Mouse (Mus musculus): Measurements from ENCODE around the gene Duox1. TPM values are rescaled to one million over a fixed set of nuclear protein-coding genes. Genes with fewer than 3 reads are reported as not detected.

Duox1 gene
- polyA plus RNA-seq, 1 experiment from 2014 or later, result not detected

DNA sequence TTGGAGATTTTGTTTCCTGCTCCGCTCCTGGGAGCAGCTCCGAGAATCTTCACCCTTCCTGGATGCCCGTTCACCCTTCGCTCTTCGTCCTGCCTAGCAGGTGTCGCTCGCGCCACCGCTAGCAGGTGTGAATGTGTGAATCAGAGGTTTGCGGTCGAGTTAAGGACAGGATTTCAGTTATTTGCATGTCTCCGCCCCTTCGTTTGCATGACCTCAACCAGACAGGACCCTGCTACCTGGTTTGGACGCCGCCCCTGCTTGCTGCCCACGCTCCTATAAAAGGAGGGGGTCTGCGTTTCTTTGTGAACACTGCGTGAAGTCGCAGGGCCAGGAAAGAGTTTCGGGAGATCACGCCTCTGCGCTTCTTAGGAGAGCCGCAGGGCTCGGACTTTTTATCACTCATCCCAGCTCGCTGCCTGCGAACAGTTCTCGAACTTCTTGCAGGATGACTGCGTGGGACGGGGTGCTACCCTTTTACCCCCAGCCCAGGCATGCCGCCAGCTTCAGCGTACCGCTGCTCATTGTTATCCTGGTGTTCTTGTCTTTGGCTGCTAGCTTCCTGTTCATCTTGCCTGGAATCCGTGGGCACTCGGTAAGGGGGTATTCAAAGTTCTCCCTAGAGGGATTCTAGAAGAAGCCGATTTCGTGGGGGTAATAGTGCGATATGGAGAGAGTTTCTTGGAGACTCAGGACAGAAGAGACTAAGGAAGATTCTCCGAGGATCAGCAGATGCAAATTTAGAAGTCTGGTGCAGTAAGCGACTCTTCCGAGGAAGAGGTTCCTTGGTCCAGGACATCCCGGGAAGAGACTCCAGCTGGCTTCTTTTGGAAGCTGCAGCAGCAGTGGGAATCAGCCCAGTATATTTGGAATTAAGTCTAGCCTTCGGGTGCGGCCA is 16.6 kb upstream of the Duox1 start, which contains the start of gene Duoxa2:
Gene Duoxa2, plus strand, starts transcription at position 305 of the 895 bp plus-strand sequence.
- peaks cover 21% of the 10 kb centered on the region for H3K4me1 ChIP-seq (ENCODE audit: control insufficient read depth, insufficient read depth, low read length)
- WGBS, result under 1% methylated on average over 43 of the region's 43 CpGs
- peak; percentile 96 for DNase-seq (ENCODE audit: low spot score, missing footprints)

DNA sequence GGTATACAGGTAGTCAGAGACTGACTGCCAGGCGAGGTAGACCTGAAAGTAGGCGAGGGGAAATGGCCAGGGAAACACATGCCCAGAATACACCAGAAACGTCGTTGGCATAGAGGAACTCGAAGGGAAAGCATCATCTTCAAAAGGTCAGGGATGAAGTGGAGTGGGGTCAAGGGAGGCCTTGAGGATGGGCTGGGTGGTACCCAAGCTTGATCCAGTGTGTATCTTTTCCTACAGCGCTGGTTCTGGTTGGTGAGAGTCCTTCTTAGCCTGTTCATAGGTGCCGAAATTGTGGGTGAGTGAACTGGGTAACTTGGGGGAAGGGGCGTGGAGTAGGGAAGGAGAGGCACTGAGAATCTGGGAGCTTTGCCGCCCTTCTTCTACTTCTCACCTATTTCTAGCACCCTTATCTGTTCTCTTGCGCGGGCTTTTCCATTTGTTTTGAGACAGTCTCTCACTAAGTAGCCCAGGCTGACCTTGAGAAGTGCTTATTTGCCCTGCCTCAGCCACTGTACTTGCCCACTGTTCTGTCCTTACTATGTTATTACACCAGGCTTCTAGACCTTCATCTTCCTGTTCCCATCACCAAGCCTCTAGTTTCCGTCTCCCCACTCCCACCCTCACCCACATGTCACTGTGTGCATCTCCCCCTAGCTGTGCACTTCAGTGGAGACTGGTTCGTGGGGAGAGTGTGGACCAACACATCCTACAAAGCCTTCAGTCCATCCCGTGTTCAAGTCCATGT is 15.4 kb upstream of the Duox1 start:
- H3K4me2 ChIP-seq, result no peak overlapping the region
- no peaks in the 10 kb centered on the region for H3K36me3 ChIP-seq (ENCODE audit: control insufficient read depth, insufficient read depth, low read length)
- peaks cover 76% of the 10 kb centered on the region for H3K27me3 ChIP-seq (ENCODE audit: control insufficient read depth, insufficient read depth, low read length)
- no peak overlapping the region for H3K27ac ChIP-seq (ENCODE audit: low read depth, low read length)
- H3K4me3 ChIP-seq (ENCODE audit: low read depth, low read length), result no peak overlapping the region
- DNase-seq (ENCODE audit: low spot score, missing footprints) (peak; percentile 91), ATAC-seq (ENCODE audit: low FRiP score) (no peak)
- peaks cover 21% of the 10 kb centered on the region for H3K4me1 ChIP-seq (ENCODE audit: control insufficient read depth, insufficient read depth, low read length)
- WGBS, result 6% methylated on average over 14 of the region's 14 CpGs
- no peak overlapping the region for H3K9ac ChIP-seq (ENCODE audit: low read length)
- H3K9me3 ChIP-seq (ENCODE audit: control insufficient read depth, low read length), result no peaks in the 10 kb centered on the region

More for the DNA sequence above, 16.6 kb upstream of the Duox1 start, which contains the start of gene Duoxa2:
- H3K9ac ChIP-seq (ENCODE audit: low read length), result no peak within 1 kb of the TSS
- ATAC-seq (ENCODE audit: low FRiP score), result no peak
- H3K4me3 ChIP-seq (ENCODE audit: low read depth, low read length), result peak within 1 kb of the TSS; percentile 21
- H3K9me3 ChIP-seq (ENCODE audit: control insufficient read depth, low read length), result no peaks in the 10 kb centered on the region
- no peak within 1 kb of the TSS for H3K27ac ChIP-seq (ENCODE audit: low read depth, low read length)
- H3K4me2 ChIP-seq, result peak within 1 kb of the TSS; percentile 31
- peaks cover 86% of the 10 kb centered on the region for H3K27me3 ChIP-seq (ENCODE audit: control insufficient read depth, insufficient read depth, low read length)
- H3K36me3 ChIP-seq (ENCODE audit: control insufficient read depth, insufficient read depth, low read length), result no peaks in the 10 kb centered on the region

DNA sequence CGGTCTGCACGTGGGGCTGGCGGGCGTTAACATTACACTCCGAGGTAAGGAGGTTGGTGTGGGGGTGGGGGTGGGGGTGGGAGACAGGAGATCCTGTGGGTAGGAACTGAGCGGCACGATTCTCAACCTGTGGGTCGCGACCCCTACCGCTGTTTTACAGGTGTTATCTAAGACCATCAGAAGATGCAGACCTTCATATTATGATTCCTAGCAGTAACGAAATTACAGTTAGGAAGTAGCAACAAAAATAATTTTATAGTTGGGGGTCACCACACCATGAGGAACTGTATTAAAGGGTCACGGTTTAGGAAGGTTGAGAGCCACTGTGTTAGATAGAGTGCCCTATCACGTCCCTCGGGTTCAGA is 14.8 kb upstream of the Duox1 start:
- Histone ChIP-seq H3K36me3 (ENCODE audit: control insufficient read depth, insufficient read depth, low read length) (no peaks in the 10 kb centered on the region), H3K27me3 (ENCODE audit: control insufficient read depth, insufficient read depth, low read length) (peaks cover 71% of the 10 kb centered on the region), H3K27ac (ENCODE audit: low read depth, low read length) (no peak overlapping the region), H3K4me2 (no peak overlapping the region), H3K4me3 (ENCODE audit: low read depth, low read length) (no peak overlapping the region), H3K9ac (ENCODE audit: low read length) (no peak overlapping the region), H3K4me1 (ENCODE audit: control insufficient read depth, insufficient read depth, low read length) (peaks cover 21% of the 10 kb centered on the region), H3K9me3 (ENCODE audit: control insufficient read depth, low read length) (no peaks in the 10 kb centered on the region)
- DNase-seq (ENCODE audit: low spot score, missing footprints) (no peak), ATAC-seq (ENCODE audit: low FRiP score) (no peak)
- WGBS, result 4% methylated on average over 14 of the region's 14 CpGs

DNA sequence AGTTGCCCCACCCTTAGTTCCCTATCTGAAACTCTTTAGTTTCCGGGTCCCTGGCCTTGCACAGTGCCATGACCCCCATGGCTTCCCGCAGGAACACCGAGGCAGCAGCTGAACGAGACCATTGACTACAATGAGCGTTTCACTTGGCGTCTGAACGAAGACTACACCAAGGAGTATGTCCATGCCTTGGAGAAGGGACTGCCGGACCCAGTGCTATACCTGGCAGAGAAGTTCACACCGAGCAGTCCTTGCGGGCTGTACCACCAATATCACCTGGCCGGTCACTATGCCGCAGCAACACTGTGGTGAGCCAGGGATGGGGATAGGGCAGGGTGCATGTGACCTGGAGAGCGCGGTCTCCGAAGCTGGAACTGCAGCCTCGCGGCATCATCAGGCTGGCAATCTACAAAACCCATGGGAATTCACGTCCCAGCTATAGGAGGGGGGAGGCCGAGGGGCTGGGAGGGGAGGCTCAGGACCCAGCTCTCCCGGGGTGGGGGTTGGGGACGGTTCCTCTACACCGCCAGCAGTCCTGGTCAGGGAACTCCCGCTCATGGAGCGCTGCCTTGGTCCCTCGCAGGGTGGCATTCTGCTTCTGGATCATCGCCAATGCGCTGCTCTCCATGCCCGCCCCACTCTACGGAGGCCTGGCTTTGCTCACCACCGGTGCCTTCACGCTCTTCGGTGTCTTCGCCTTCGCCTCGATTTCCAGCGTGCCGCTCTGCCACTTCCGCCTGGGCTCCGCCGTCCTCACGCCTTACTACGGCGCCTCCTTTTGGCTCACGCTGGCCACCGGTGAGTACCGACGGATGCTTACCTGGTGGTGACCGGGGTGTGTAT is 14.2 kb upstream of the Duox1 start:
- Histone ChIP-seq H3K9me3 (ENCODE audit: control insufficient read depth, low read length) (no peaks in the 10 kb centered on the region), H3K9ac (ENCODE audit: low read length) (no peak overlapping the region), H3K36me3 (ENCODE audit: control insufficient read depth, insufficient read depth, low read length) (no peaks in the 10 kb centered on the region), H3K4me1 (ENCODE audit: control insufficient read depth, insufficient read depth, low read length) (peaks cover 21% of the 10 kb centered on the region), H3K27ac (ENCODE audit: low read depth, low read length) (no peak overlapping the region), H3K4me2 (peak overlapping the region; percentile 39), H3K4me3 (ENCODE audit: low read depth, low read length) (peak overlapping the region; percentile 14), H3K27me3 (ENCODE audit: control insufficient read depth, insufficient read depth, low read length) (peaks cover 64% of the 10 kb centered on the region)
- ATAC-seq (ENCODE audit: low FRiP score), result peak; percentile 43
- WGBS, result under 1% methylated on average over 47 of the region's 48 CpGs
- DNase-seq (ENCODE audit: low spot score, missing footprints), result peak; percentile 95

DNA sequence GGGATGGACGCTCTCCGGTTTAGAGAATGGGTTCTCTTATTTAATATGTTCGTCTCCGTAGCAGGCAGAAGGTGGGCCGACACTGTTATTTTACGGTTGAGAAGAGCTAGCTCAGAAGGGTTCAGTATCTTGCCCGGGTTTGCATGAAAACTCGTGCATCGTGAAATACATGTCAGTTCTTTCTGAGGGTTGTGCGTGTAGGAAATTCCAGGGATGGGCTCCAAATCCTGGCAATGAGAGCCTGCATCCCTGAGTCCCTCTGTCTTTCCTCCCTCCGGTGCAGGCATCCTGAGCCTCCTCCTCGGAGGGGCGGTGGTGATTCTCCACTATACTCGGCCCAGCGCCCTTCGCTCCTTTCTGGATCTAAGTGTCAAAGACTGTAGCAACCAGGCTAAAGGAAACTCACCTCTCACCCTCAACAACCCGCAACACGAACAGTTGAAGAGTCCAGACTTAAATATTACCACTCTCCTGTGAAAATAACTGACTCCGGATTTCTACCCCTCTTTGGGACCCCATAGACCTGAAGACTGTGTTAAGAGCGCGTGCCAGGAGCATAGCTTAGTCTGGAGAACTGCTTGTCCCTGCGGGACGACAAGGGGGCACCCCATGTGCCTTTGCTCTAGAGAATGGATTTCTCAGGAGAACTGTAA is 13.4 kb upstream of the Duox1 start:
- Histone ChIP-seq H3K9me3 (ENCODE audit: control insufficient read depth, low read length) (no peaks in the 10 kb centered on the region), H3K36me3 (ENCODE audit: control insufficient read depth, insufficient read depth, low read length) (no peaks in the 10 kb centered on the region), H3K9ac (ENCODE audit: low read length) (no peak overlapping the region), H3K27me3 (ENCODE audit: control insufficient read depth, insufficient read depth, low read length) (peaks cover 58% of the 10 kb centered on the region), H3K4me3 (ENCODE audit: low read depth, low read length) (peak overlapping the region; percentile 14), H3K27ac (ENCODE audit: low read depth, low read length) (no peak overlapping the region), H3K4me1 (ENCODE audit: control insufficient read depth, insufficient read depth, low read length) (peaks cover 21% of the 10 kb centered on the region), H3K4me2 (peak overlapping the region; percentile 39)
- ATAC-seq (ENCODE audit: low FRiP score) (no peak), DNase-seq (ENCODE audit: low spot score, missing footprints) (peak; percentile 94)
- 8% methylated on average over 23 of the region's 23 CpGs for WGBS

DNA sequence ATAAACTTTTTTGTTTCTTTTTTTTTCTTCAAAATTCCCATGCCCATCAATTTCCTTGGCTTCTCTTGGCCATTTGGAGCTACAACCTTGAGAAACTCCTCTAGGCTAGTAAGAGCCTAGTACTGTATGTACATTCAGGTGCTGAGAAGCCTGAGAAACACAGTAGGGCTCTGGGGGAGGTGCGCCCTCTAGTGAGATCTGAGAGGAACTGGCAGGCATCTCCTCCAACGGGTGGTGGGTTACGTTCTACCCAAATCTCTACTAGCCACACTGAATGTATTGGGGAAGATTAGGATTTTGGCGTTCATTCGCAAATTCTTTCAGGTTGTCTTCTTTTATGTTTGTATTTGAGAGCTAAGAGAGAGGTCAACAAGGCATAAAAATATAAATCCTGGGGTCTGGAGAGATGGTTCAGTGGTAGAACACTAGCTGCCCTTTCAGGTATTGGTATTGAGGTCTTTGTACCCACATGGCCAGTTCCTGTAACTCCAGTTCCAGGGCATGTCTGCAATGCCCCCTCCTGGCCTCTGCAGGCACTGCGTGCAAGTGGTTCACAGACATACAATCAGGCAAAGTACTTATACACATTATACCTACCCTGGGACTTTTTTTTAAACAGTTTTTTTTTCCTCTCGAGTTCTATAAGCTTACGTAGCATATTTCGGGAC is 12.8 kb upstream of the Duox1 start:
- ATAC-seq (ENCODE audit: low FRiP score), result 0 out of 2 replicates have a peak, but pooled peaks have one; percentile 51
- Histone ChIP-seq H3K4me3 (ENCODE audit: low read depth, low read length) (no peak overlapping the region), H3K4me1 (ENCODE audit: control insufficient read depth, insufficient read depth, low read length) (peaks cover 18% of the 10 kb centered on the region), H3K36me3 (ENCODE audit: control insufficient read depth, insufficient read depth, low read length) (no peaks in the 10 kb centered on the region), H3K9ac (ENCODE audit: low read length) (no peak overlapping the region), H3K9me3 (ENCODE audit: control insufficient read depth, low read length) (no peaks in the 10 kb centered on the region), H3K27ac (ENCODE audit: low read depth, low read length) (no peak overlapping the region), H3K27me3 (ENCODE audit: control insufficient read depth, insufficient read depth, low read length) (peaks cover 52% of the 10 kb centered on the region), H3K4me2 (no peak overlapping the region)
- 12% methylated on average over 9 of the region's 9 CpGs for WGBS
- DNase-seq (ENCODE audit: low spot score, missing footprints), result peak; percentile 93

DNA sequence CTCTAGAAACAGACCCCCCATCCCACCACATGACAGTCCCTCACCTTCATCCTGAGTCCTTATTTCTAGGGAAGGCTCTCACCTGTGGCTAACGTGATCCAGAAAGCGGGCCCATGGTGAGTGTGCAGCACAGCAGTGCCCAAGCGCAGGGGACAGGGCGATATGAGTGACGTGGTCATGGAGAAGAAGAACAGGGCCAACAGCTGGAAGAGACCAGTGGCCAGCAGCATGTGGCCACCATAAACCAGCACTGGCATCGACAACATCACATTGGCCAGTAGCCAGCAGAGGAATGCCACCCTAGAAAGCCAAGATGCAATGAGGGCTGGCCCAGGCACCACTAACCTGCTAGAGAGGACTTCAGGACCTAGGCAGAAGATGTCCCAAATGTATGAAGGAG is 10.9 kb upstream of the Duox1 start:
- no peak overlapping the region for H3K9ac ChIP-seq (ENCODE audit: low read length)
- no peak overlapping the region for H3K27ac ChIP-seq (ENCODE audit: low read depth, low read length)
- no peaks in the 10 kb centered on the region for H3K36me3 ChIP-seq (ENCODE audit: control insufficient read depth, insufficient read depth, low read length)
- no peak overlapping the region for H3K4me2 ChIP-seq
- H3K4me1 ChIP-seq (ENCODE audit: control insufficient read depth, insufficient read depth, low read length), result peaks cover 4% of the 10 kb centered on the region; the same call in 1 of the 2 replicates
- no peak overlapping the region for H3K4me3 ChIP-seq (ENCODE audit: low read depth, low read length)
- no peaks in the 10 kb centered on the region for H3K9me3 ChIP-seq (ENCODE audit: control insufficient read depth, low read length)
- whole genome bisulfite sequencing, result 91% methylated on average over 6 of the region's 6 CpGs
- no peak for ATAC-seq (ENCODE audit: low FRiP score)
- peaks cover 33% of the 10 kb centered on the region for H3K27me3 ChIP-seq (ENCODE audit: control insufficient read depth, insufficient read depth, low read length)
- DNase-seq (ENCODE audit: low spot score, missing footprints), result no peak

All from midbrain, embryonic 11.5 days (tissue).